Mouse (Mus musculus) cerebellum, adult 9-10 months (tissue): ENCODE results near the gene Klhl24.

Experiments
- DNase-seq: peaks from one replicate; pipeline ENCODE4 v3.0.0; 2022

Klhl24 gene

GRCm38 (mm10) chr16:20151991-20152390 lies 54.6 kb downstream of the Klhl24 start:
- DNase-seq, result no peak

- no peak for DNase-seq
These were observed 56.4 kb downstream of the Klhl24 start for GRCm38 (mm10) chr16:20153742-20154141.

- no peak for DNase-seq
These were observed 62.8 kb downstream of the Klhl24 start for GRCm38 (mm10) chr16:20160130-20160529.

- no peak for DNase-seq
These were observed 71.7 kb downstream of the Klhl24 start for GRCm38 (mm10) chr16:20169071-20169470.

- DNase-seq, result no peak
These were observed 72.2 kb downstream of the Klhl24 start for GRCm38 (mm10) chr16:20169471-20170106.
